Mouse (Mus musculus) CD4-positive helper T cell, adult 2 months (primary cell): ENCODE results near the gene Psap.

Experiments used
- DNase-seq: peaks from one replicate; pipeline ENCODE4 v3.0.0-alpha.2; 2012; ENCODE audit warnings: low read depth, missing footprints, low spot score

Gene Psap

DNA sequence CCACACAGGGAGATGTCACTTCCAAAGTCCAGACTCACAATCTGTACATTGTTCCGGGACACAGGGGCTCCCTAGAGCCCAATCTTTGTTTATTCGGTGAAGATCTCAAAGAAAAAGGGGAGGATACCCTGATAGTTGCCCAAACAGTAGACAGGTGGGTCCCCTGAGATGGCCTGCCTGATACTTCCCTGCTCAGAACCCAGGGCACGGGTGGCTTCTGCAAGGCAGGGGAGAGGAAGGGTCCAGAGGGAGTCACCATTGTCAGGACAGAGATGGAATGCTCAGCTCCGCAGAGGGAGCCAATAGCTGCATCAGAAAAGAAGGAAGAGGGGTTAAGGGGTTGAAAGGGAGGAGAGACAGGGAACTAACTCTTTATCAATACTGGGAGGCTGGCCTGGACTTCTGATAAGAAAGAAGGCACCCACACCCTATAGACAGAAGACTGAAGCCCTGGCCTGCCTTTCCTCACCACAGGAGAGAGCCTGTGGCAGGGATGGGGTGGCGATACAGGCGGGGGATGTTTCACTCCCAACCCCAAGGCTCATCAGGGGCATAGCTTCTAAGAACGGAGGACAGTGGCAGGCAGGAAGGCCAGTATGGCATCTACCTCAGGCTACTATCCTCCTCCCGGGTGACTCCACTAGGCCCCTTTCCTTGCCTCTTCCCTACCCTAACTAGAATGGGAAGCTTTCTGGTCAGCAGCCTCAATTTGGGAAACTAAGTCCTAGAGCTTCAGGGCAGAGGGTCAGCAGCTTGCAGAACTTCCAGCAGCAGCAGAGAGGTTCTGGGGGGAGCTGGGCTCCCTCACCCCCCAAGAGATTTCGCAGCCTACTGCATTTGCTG, 70.6 kb downstream of the Psap start:
- no peak for DNase-seq

DNA sequence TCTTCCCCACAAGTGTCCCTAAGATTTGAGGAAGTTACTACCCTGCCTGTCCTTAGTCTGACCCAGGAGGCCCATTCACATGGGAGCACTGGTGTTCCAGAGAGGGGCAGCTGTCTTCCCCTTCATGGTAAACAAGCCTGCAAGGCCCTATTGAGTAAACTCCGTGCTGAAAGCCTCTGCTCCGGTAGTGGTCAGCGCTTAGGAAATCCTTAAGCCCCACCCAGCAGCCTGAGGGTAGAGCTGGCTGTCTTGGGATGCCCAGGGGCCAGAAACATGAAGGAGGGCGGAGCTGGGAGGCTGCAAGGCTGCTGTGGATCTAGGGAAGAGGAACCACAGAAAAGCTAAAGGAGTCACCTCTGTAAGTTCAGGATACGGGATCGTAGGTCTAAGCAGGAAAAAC, 71.6 kb downstream of the Psap start:
- DNase-seq, result no peak

DNA sequence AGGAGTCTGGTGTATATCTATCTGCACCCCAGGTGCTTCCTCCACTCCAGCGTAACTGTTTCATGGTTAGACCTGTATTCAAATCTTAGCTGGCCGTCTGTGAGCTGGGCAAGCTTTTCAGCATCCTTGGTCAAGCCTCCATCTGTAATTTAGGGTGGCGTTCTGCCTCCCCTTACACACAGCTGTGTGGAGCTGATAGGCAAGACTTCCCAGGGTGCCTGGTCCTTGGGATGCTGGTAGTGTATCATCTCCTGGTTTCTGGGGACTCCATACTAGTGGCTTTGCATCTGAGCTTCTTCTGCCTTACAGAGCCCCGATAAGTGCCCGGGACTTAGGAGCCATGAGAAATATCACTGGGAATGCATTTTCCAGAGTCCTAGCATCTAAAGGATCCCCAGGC, 72.2 kb downstream of the Psap start:
- DNase-seq, result no peak

DNA sequence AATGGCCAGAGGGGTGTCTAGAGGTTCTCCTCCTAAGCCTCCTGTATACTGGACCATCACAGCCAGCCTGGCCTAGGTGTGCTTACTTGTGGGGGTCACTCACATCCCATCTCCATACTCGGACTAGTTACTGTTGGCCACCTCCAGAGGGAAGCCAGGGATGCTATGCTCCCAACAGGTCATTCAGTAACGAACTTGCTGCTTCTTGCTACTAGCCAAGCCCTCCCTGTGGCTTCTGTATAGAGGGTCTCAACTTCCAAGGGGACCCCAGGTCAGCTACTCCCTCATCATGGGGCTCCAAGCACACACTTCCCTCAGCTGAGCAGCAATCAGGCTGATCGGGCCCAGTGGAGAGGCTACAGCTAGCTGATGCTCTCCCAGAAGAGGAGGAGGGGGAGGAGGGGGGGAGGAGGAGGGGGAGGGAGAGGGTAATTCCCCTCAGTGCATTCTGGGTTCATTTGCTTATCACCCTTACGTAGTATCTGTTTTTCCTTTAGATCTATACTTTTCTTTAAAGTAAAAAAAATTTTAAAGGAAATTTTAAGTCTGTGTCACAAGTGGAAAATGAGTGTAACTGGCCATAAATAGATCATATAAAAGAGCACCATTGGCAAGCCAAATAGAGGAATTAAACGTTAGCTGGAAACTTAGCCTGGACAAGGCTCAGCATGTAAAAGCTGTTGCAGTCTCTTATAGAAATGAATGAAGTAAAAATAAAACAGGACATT, 72.8 kb downstream of the Psap start:
- DNase-seq, result peak; percentile 79

DNA sequence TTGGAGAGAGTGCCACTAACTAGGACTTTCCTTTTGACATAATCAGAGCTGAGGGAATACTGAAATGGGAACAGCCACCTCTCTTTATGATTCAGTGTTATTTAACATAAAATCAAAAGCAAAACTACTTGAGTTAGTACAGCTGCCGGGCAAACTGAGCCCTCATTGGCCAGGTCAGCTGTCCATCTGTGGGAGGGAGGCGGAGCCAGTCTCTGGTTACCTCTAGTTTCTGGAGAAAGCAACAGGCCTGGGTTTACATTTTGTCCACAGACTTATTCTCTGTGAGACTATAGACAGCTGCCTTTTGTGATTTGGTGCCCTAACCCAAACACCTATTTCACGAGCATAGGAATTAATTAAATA, 73.4 kb downstream of the Psap start:
- peak; percentile 93 for DNase-seq

DNA sequence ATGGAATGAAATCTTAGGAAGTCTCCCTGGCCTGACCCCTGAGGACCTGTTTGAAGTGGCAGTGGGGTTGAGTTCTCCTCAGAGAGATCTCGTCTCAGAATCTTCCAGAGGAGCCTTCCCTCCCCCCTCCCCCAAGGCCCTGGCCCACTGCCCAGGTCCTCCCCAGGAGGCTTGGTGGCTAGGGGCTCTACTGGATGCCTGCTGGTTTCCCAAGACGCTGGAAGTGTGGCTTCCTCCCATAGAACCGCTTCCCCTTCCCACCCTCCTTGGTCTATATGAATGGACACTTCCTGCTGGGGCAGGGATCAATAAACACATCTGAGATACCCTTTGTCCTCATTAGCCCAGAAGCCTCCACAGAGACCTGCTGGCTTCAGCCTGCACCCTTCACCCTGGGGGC, 73.8 kb downstream of the Psap start:
- DNase-seq, result peak; percentile 54

DNA sequence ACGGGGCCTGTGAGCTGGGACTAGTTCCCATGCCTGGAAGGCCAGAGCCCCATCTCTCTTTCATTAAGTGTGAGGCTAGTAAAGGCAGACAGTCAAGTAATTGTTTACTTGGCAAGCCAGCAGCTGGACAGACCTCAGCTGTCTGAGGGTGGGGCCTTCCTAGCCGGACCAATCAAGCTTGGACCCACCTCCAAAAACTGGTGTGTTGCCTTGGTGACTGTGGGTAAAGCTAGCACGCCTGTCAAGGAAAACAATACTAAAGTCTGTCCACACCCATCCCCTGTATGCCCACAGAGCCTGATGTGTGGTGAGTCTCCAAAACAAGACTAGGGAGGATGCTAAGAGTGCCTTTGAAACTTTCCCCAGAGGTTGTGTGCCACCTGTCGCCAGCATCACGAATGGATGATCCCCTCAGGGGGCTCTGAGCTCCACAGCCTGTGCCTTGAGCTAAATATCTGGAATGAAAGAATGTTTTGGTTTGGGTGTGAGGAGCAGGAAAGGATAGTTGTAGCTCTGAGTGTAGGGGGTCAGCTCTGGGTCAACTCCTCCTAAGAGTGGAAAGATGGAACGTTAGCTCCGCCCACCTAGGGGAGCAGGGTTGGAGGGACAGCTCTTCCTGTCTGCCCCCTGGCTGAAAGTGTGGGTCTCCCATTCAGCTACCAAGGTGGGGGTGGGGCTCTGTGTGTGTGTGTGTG, 74.5 kb downstream of the Psap start:
- DNase-seq, result peak; percentile 94
